Mouse (Mus musculus): ENCODE data around the gene Bfsp2. TPM values are rescaled to one million over a fixed set of nuclear protein-coding genes. Genes with fewer than 3 reads are reported as not detected.

Bfsp2 gene
- polyA plus RNA-seq (2014; fragmentation: Illumina TruSeq; extraction: RNeasy Lipid Tissue Mini Kit (QIAGEN cat#74804)) = not detected

GRCm38 (mm10) chr9:103480044-103480576 is at the start of gene Bfsp2:
Gene Bfsp2, minus strand, starts transcription at chr9:103480420.

Other genes with a start within 250 kb of the Bfsp2 start
- gene Trf, start 250.0 kb downstream of the Bfsp2 start, polyA plus RNA-seq (2014; fragmentation: Illumina TruSeq; extraction: RNeasy Lipid Tissue Mini Kit (QIAGEN cat#74804)) = 146 TPM
- not detected for gene 1300017J02Rik, start 175.3 kb downstream of the Bfsp2 start, polyA plus RNA-seq (2014; fragmentation: Illumina TruSeq; extraction: RNeasy Lipid Tissue Mini Kit (QIAGEN cat#74804))
- gene Topbp1, start 175.2 kb downstream of the Bfsp2 start, polyA plus RNA-seq (2014; fragmentation: Illumina TruSeq; extraction: RNeasy Lipid Tissue Mini Kit (QIAGEN cat#74804)) = 52.4 TPM
- 246 TPM for gene Cdv3, start 114.6 kb downstream of the Bfsp2 start, polyA plus RNA-seq (2014; fragmentation: Illumina TruSeq; extraction: RNeasy Lipid Tissue Mini Kit (QIAGEN cat#74804))